Mouse (Mus musculus): ENCODE measurements at regions not wholly inside any gene's neighbourhood (a gene's known extent, or its start where the extent isn't known, plus 50 kb on each side); places are given as distances from the start of the nearest gene placed in this dataset.
A peak's percentile ranks its signal among the peaks of the same experiment; 100 is the strongest.
"Not testable (repeated sequence)": the region's sequence is repeated elsewhere in the genome, so short reads cannot be mapped to it uniquely, and the experiment has no call there.

- not testable (repeated sequence) for DNase-seq (ENCODE audit: low spot score in 2 of 2)
These were observed 989.4 kb downstream of the Ankrd7 start for GRCm38 (mm10) chr6:19855476-19855875.

- no peak for DNase-seq (ENCODE audit: low spot score in 2 of 2)
These were observed 998.0 kb downstream of the Ankrd7 start for GRCm38 (mm10) chr6:19864101-19864500.

GRCm38 (mm10) chr6:19869697-19870096 is 1003.6 kb downstream of the Ankrd7 start:
- DNase-seq (ENCODE audit: low spot score in 2 of 2): peak; percentile 49 to 69

- no peak for DNase-seq (ENCODE audit: low spot score in 2 of 2)
These were observed 1045.1 kb downstream of the Ankrd7 start for GRCm38 (mm10) chr6:19911181-19911580.

DNA sequence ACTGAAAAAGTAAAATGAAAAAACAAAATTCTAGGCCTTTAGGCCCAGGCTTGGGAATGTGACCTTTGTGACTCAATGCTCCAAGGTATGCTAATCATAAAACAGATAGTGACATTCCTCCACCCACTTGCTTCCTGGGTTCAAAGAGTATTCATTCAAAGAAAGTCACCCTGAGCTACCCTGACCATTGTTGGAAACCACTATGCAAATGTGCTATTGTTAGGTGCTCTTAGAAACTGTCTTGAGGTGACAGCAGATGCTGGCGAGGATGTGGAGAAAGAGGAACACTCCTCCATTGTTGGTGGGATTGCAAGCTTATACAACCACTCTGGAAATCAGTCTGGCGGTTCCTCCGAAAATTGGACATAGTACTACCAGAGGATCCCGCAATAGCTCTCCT is 1075.7 kb downstream of the Ankrd7 start:
- not testable (repeated sequence) for DNase-seq (ENCODE audit: low spot score in 2 of 2)

GRCm38 (mm10) chr6:19944334-19944733 is 1078.2 kb downstream of the Ankrd7 start:
- DNase-seq (ENCODE audit: low spot score in 2 of 2): no peak

GRCm38 (mm10) chr6:19945693-19946092 is 1079.6 kb downstream of the Ankrd7 start:
- no peak for DNase-seq (ENCODE audit: low spot score in 2 of 2)

DNA sequence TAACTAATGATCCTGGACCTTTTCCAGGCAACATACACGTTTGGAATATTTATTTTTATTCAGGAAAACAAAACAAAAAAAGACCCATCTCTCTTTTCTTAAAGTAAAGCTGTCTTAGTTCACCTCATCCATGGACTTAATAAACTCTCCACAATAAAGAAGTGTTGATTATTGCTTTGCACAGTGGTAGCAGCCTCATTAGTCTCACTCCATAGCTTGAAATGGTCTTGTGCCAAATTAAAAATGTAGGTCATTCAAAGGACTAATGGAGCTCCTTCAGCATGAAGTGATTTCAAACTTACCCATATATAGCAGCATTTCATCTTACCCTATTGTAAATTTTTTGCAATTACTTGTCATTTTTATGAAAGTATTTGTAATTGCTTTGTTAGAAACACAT is 1109.8 kb downstream of the Ankrd7 start:
- no peak for DNase-seq (ENCODE audit: low spot score in 2 of 2)

DNA sequence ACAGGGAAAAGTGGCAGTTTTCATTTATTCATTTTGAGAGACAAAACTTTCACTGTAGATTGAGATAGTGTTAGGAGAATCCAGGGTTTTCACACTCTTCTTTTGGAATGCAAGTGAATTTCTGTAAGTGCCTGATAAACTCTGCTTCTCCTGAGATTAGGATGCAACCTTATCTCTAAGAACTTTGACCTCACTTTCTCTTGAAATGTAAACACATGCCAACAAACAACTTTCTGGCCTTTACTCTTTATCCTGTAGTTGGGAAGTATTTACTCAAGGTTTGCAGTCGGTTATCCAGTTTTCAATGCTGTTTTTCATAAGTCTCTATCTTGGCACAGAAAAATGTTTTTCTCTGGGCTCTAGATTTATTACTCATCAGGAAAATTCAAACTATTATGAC is 1125.7 kb downstream of the Ankrd7 start:
- DNase-seq (ENCODE audit: low spot score in 2 of 2): no peak

- no peak for DNase-seq (ENCODE audit: low spot score in 2 of 2)
These were observed 1162.3 kb downstream of the Ankrd7 start for GRCm38 (mm10) chr6:20028466-20028865.

GRCm38 (mm10) chr6:20037769-20038168 is 1171.7 kb downstream of the Ankrd7 start:
- DNase-seq (ENCODE audit: low spot score in 2 of 2): no peak

DNA sequence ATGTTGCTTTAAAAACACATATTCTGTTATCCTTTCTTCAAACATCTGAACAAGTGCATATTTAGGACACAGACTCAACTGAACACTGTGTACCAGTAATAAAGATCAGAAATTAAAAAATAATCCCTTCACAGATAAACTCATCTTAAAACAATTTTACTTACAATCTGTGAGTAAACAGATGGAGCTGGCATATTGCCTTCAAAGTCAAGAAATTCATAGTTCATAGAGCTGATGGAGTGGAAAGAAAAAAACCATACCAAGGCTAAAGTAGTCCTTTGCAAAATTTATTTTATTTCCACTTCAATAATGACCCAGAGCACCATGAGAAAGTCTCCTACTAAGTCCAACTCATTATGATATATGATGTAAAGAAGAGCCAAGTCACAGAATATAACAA is 1136.6 kb upstream of the Kcnd2 start:
- no peak for DNase-seq (ENCODE audit: low spot score in 2 of 2)

DNA sequence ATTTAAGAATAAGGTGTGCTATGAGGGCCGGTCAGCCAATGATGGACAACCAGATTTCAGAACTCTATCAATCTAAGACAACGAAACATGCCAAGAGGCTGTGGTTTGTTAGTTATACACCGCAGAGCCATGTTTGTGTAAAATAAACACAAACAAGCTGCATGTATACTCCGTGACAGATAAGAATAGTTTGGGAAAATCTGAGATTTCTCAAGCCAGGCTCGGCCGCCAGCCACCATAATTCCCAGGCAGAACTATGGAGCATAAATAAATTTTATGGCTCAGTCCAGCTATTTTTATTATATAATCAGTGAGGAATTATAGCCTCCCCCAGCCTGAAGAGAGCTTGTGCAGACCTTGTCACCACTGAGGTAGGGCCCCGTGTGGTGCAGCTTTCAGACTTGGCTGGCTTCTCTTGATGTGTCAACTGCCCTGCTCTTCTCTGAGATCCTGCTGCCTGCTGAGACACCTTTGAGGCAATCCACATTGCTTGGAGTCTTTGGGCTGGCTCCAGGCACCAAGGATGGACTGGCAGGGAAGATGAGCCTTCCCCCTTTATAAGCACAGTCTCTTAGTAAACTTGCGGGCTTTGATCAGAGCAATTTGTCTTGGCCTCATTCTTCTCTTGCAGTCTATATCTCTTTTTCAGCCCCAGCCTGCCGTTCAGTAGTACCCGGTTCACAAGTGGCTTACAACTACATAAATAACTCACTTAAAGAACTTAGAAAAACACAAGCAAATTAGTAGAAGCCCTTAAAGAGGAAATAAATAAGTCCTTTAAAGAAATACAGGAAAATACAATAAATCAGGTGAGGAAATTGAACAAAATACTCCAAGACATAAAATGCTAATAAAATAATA is 1123.0 kb upstream of the Kcnd2 start:
- DNase-seq (ENCODE audit: low spot score in 2 of 2): no peak

DNA sequence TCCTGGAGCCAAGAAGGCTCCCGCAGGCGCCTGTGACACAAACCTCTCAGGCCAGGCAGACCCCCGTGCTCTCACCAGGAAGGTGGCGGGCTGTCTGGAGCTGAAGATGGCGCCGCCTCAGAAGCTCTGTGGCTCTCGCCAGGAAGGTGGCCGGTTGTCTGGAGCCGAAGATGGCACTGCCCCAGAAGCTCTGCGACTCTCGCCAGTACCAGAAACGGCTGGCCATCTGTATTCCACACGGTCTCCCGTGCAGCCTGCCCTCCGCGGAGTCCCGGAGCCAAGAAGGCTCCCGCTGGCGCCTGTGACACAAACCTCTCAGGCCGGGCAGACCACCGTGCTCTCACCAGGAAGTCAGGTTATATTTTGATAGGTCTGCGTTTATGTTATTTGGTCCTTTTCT is 1081.3 kb upstream of the Kcnd2 start:
- DNase-seq (ENCODE audit: low spot score in 2 of 2): not testable (repeated sequence)

DNA sequence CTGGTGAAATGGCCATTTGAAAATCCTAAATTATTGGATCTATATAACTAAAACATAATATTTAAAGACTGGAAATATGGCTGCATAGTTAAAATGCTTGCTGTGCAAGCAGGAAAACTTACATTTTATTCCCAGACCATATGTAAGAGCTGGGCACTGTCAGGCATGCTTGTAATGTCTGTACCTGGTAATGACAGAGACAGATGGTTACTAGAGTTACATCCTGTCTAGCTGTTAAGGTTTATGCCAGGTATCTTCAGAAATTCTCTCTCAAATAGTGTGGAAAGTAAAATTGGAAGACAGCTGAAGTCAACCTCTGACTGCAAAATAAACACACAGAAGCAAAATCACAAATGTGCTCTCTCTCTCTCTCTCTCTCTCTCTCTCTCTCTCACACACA is 1077.8 kb upstream of the Kcnd2 start:
- no peak for DNase-seq (ENCODE audit: low spot score in 2 of 2)

Measured in layer of hippocampus, postnatal 10 days (tissue).